Mouse (Mus musculus) frontal cortex, adult 2 months (tissue): ENCODE data around the gene Shld1. TPM values are rescaled to one million over a fixed set of nuclear protein-coding genes. Genes with fewer than 3 reads are reported as not detected.

Experiments used
- DNase-seq, 2 experiments: peaks; one replicate each; pipeline ENCODE4 v3.0.0; 2022; ENCODE audit warnings: low spot score in 1 of 2; ENCODE audit errors: extremely low spot score in 1 of 2
- polyA plus RNA-seq: library from polyadenylated mRNA; depleted of rRNA; stranded (reverse); fragments of >200 nt; gene quantifications from 2 replicates; pipeline ENCODE4 v1.2.3, GENCODE M21; 2012

The Shld1 gene
- polyA plus RNA-seq, 1 experiment, result 20.7 TPM

DNA sequence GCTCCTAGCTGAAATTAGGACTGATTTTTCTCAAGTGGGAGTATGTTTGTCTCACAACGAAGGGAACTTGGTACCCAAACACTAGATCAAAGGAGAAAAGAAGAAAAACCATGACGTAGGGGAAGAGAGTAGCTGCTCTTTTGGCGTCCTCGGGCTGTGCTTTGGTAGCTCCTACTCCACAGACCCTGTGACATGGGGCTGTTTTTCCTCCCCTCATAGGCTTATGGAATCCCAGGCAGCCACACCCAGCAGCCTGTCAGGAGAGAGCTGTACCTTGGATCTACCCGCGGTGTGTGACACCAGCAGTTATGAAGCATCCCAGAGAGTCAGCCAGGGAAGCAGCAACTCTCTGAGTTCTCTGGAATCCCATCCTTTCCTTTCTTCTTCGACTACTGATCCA lies 5.0 kb downstream of the Shld1 start:
- no peak for DNase-seq

- no peak for DNase-seq
These were observed 5.6 kb downstream of the Shld1 start for GRCm38 (mm10) chr2:132692320-132692719.

- DNase-seq, result no peak
These were observed 7.2 kb downstream of the Shld1 start for GRCm38 (mm10) chr2:132693980-132694379.

DNA sequence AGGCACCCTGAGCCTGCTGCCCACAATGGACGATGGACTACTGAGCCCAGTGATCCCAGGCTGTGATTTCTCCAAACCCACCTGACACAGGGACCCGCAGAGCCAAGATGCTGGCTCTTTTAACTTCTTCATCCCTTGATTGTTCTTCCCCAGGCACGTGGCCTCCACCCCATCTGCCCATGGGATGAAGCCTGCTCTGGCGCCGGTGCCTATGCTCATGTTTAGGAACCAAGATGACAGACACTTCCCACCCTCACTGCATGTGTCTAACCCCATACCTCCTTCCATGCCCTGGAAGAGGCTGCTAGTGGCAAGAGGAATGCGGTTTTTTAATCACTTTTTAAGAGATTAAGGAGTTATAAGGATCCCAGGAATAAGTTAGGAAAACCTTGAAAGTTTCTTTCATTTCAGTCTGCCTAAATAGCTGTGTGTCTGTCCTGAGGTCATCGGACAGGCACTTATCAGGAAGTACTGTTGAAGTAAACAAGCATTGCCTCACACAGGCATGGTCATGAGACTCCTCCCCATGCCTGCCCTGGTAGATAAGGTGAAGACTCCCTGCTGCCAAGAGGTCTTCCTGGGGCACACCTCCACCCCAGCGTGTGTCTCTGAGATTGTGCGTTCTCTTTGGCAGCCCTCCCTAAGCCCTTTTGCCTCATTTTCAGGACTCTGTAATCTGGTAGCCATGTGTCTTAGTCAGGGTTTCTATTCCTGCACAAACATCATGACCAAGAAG lies 8.8 kb downstream of the Shld1 start:
- no peak for DNase-seq

- no peak for DNase-seq
These were observed 9.8 kb downstream of the Shld1 start for GRCm38 (mm10) chr2:132696519-132696918.

DNA sequence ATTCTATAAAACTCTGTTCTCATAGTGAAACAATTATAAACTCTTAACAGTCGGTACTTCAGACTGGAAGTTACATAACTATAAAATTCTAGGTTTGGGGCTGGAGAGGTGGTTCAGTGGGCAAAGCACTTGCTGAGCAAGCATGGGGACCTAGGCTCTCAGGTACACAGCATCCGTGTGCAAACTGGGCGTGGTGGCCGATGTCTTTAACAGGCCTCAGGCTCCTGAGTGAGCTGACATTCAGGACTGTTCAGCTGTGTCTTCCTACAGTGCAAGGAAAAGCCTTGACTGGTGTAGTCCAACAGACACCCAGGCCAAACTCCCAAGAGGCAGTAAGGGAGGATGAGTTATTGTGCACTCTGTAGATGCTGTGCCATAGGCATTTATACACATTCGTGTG lies 10.5 kb downstream of the Shld1 start:
- DNase-seq, result no peak

GRCm38 (mm10) chr2:132697695-132698094 lies 11.0 kb downstream of the Shld1 start:
- no peak for DNase-seq

DNA sequence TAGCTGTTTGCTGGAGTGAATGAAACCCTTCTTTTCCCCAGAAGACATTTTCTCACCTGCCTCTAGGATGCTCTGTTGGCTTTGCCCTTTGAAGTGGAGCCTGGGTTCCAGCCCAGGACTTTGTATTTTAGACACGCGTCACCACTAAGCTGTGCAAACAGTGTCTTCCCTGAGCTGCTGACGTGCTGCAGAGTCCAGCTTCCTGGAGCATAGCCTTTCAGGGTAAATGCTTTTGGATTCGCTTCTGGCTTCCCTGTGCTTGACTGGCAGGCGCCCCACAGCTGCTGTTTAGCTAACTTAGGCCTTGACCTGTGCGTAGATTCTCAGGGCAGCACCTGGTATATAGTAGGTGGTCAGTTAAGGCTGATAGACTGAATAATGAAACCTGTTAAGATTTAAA lies 11.7 kb downstream of the Shld1 start:
- no peak for DNase-seq

DNA sequence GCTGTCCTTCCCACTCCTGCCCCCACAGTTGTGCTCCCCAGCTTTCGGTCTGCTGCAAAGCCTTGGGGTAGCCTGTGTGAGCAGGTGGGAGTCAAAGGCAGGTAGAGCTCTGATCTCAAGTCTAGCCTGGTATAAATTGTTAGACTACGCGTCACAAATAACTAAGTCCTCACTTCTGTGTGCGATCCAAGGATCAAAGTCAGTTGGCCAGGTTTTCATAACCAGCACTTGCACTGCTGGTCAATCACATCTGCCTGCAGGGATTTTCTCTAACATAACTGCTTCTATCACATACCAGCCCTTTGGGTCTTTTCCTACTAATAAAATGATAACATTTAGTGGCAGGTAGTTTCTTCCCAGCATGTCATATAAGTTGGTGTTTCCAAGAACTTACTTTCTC lies 14.2 kb downstream of the Shld1 start:
- DNase-seq, result no peak

- DNase-seq, result peak in 1 of 2 experiments; percentile 86
These were observed 14.7 kb downstream of the Shld1 start for GRCm38 (mm10) chr2:132701451-132701886.

- no peak for DNase-seq
These were observed 18.7 kb downstream of the Shld1 start for GRCm38 (mm10) chr2:132705251-132705992.

DNA sequence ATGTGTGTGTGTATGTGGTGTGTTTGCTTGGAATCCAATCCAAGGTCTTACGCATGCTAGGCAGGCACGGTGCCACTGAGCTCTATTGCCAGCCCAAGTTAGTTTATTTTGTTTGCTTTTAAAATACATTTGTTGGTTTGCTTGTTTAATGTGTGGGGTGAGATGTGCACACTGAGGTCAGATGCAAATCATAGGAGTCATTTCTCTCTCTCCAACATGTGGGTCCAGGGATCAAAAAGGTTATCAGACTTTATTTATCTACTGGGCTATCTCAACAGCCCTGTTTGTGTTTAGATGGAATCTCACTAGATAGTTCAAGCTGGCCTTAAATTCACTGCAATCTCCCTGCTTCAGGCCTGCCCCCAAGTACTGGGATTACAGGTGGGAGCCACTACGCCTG lies 19.6 kb downstream of the Shld1 start:
- no peak for DNase-seq

GRCm38 (mm10) chr2:132710488-132710887 lies 23.8 kb downstream of the Shld1 start:
- DNase-seq, result no peak

GRCm38 (mm10) chr2:132712061-132712460 lies 25.3 kb downstream of the Shld1 start:
- no peak for DNase-seq

- no peak for DNase-seq
These were observed 27.8 kb downstream of the Shld1 start for GRCm38 (mm10) chr2:132714522-132714921.

GRCm38 (mm10) chr2:132714946-132715345 lies 28.2 kb downstream of the Shld1 start:
- no peak for DNase-seq

DNA sequence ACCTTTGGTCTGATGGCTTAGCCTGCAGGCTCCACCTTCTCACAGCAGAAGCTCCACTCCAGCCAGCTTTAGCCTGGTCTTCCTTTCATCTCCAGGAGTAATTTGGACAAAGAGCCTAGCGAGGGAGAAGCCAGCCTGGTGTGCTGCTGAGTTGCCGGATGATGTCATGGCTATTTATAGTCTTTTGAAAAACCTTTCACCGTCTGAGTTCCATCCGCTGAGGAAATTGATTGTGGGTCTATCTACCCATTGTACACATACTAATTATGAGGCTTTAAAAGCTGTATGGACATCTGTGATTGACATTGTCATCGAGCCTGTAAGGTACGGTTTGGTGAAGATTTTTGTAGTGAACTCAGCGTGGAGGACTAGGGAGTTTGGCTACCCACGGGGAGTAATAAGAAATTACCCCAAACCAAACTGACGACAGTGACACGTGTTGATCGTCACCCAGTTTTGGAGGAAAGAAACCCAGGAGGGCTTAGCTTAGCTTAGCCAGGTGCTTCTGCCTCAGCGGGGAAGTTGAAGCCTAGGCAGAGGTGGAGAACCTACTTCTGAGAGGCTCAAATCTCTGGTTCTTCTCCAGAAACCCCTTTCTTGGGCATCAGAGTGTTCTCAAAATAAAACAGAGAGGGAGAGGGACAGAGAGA lies 28.8 kb downstream of the Shld1 start:
- DNase-seq, result peak in 1 of 2 experiments; percentile 39

DNA sequence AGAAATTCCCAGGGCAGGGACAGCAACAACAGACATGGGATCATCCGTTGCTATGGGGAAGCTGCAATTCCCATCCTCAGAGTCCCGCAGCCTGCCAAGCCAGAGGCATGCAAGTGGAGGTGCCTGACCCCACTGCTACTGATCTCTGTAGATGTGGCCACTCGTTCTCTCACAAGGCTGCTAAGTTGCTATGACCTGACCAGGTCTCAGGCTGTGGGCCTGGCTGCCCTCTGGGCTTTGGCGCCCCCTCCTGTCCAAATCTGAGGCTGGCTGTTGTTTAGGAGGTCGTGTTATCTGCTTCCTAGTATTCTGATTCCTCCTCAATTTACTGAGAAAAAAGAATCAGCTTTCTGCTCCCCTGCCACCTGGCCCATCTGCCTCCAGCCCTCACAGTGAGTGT lies 29.4 kb downstream of the Shld1 start:
- peak in 1 of 2 experiments; percentile 63 for DNase-seq

DNA sequence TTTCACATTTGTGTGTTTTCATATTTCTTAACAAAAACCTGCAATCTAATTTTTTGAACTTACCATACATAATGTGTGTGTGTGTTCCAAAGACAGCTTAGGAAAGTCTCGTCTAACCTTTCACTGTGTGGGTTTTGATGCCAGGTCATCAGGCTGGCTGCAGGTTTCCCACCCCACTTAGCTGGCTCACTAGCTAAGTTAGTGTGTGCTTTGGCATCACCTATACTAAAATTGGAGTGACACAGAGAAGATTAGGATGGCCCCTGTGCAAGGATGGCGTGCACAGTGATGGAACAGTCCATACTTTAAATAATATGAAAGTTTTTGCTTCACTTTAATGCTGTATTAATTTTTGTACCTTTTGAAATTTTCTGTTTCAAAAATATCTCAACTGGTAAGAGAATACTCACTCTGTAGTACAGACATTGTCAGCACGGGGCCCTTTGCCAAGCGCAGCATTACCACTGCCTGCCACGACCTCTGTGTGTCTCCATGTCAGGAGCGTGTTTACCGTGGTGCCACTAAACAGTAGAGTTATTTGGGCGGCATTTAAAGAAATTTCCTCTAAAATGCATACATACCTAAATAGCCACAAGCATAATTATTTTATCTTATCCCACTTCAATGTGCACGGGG lies 30.3 kb downstream of the Shld1 start:
- no peak for DNase-seq

GRCm38 (mm10) chr2:132717537-132717912 lies 30.8 kb downstream of the Shld1 start:
- DNase-seq, result peak in 1 of 2 experiments; percentile 45

DNA sequence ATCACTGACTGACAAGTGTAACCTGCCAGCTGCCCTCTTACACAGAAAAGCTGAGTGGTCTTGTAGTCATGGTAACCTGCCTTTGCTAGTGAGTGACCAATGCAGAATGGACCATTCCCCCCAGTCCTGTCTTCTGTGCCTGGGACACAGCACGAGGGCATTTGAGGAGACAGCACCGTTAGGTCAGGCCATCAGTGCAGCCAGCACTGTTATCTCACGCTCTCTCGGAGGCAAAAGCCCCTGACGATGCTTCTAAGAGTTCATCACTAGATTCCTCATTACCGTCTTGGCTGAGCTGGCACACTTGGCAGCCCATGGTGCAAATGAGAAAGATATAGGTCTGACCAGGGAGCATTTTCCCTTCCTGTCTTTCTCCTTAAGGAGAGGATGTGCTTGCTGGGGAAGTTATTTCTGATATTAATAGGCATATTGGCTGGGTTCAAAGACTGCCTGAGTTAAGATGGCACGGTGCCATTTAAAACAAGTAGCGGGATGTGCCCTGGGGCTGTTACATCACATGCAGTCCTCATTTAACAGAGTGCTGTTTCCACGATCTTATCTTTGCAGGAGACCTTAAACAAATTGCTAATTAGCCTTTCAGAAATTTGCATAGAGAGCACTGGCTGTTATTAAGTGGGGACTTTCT lies 34.3 kb downstream of the Shld1 start:
- no peak for DNase-seq
